Mouse (Mus musculus): Measurements from ENCODE around the gene Tmem184b. TPM values are rescaled to one million over a fixed set of nuclear protein-coding genes. Genes with fewer than 3 reads are reported as not detected.

The Tmem184b gene
- total and polyA plus RNA-seq, 2 experiments from 2014 or later: 30.1 to 75.7 TPM

DNA sequence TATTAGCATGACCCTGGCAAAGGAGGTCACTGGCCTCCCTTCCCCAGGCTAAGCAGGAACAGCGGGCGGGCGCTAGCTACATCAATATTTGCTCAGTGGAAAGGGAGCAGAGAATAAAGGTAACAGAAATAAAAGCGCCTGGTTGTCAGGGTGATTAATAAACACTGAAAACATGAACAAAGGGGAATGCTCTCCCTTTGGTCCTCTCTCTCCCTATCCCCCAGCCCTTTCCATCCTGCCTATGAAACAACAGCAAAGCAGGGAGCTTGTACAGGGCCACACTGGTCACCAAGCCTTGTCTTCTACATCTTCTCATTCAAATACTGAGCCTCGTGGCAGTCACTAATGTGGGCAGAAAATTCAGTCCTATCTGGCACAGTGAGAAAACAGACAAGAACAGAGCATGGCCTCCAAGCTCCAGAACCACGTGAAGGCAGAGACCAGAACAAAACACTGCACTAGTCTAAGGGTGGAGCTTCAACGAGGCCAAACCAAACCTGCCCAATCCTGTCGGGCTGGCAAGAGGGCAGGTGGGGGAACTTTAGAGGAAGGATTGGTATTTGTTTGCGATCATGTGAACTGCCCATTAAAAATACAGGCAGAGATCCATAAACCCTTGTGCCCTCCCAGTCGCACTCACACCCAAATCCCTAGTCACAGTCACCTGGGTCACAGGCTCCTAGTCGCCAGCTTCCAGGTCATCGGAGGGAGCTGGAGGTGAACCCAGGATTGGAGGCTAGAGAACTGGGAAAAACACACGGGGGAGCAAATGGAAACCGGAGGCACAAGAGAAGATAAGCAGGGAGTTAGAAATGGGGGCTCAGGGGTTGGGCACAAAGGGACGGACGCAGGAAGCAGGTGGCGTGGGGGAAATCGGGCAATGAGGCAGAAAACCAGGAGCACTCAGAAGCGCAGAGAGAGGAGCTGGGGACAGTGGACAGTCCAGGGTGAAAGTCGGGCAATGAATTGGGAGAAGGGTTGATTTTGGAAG, 76.1 kb downstream of the Tmem184b start:
- H3K36me3 ChIP-seq (ENCODE audit: insufficient read depth, low read length): no peaks in the 10 kb centered on the region
- 9% methylated on average over 20 of the region's 20 CpGs for WGBS
- peak overlapping the region; percentile 63 for H3K9ac ChIP-seq (replicated peaks; ENCODE audit: low read length, poor library complexity, severe bottlenecking)
- H3K4me1 ChIP-seq (ENCODE audit: insufficient read depth, low read length): 0 out of 2 replicates have a peak, but pooled peaks cover 6% of the 10 kb centered on the region
- DNase-seq (ENCODE audit: low spot score) (peak; percentile 65), ATAC-seq (ENCODE audit: low FRiP score) (peak; percentile 70)
- peak overlapping the region; percentile 92 for H3K27ac ChIP-seq (ENCODE audit: low read depth, low read length)
- peak overlapping the region; percentile 45 for H3K4me3 ChIP-seq (ENCODE audit: low read depth, low read length)
- peak overlapping the region; percentile 78 for H3K4me2 ChIP-seq (ENCODE audit: low read depth, low read length, poor library complexity, severe bottlenecking)
- H3K9me3 ChIP-seq (ENCODE audit: low read length): no peaks in the 10 kb centered on the region
- no peaks in the 10 kb centered on the region for H3K27me3 ChIP-seq (ENCODE audit: insufficient read depth, low read length)
- TF ChIP-seq CTCF (IDR thresholded peaks at IDR 0.05): no peak

DNA sequence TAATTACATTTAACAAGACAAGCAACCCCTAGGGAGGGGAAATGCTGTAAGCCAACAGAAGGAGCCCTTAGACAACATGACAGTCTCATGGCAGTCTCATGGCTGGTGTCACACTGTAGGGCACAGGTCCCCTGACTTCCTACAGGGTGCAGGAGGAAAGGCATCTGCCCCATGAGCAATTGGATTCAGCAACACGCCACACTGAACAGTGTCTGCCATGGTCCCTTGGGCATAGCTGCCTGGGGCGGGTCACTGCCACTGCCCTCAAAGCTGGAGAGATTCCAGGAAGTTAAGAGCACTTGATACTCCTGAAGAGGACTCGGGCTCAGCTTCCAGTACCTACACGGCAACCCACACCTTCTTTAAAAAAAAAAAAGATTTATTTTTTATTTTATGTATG, 77.1 kb downstream of the Tmem184b start:
- ATAC-seq (ENCODE audit: low FRiP score) (no peak), DNase-seq (ENCODE audit: low spot score) (no peak)
- Histone ChIP-seq H3K4me1 (ENCODE audit: insufficient read depth, low read length) (0 out of 2 replicates have a peak, but pooled peaks cover 6% of the 10 kb centered on the region), H3K9me3 (ENCODE audit: low read length) (no peaks in the 10 kb centered on the region), H3K4me2 (ENCODE audit: low read depth, low read length, poor library complexity, severe bottlenecking) (no peak overlapping the region), H3K27me3 (ENCODE audit: insufficient read depth, low read length) (no peaks in the 10 kb centered on the region), H3K9ac (replicated peaks; ENCODE audit: low read length, poor library complexity, severe bottlenecking) (no peak overlapping the region), H3K27ac (ENCODE audit: low read depth, low read length) (peak overlapping the region; percentile 92; the same call in 1 of the 2 replicates), H3K36me3 (ENCODE audit: insufficient read depth, low read length) (no peaks in the 10 kb centered on the region), H3K4me3 (ENCODE audit: low read depth, low read length) (no peak overlapping the region)
- WGBS: 76% methylated on average over 4 of the region's 4 CpGs
- no peak for TF ChIP-seq CTCF (IDR thresholded peaks at IDR 0.05)

DNA sequence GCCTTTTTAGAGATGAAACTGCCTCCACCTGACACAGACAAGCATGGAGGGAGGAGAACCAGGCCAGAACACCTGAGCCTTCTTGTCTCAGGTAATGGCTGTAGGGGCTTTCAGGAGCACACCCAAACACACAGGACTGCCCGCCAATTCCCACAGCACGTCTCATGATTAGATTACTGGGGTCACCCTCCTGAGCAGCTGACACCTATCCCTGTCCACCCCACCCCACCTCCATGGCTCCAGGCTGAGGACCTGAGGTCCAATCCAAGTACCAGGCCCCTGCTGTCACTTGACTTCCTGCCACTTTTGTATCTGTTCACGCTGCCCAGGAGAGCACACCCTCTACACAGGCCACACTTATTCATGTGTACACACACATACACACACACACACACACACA, 77.6 kb downstream of the Tmem184b start:
- Histone ChIP-seq H3K9ac (replicated peaks; ENCODE audit: low read length, poor library complexity, severe bottlenecking) (no peak overlapping the region), H3K4me2 (ENCODE audit: low read depth, low read length, poor library complexity, severe bottlenecking) (no peak overlapping the region), H3K27me3 (ENCODE audit: insufficient read depth, low read length) (no peaks in the 10 kb centered on the region), H3K27ac (ENCODE audit: low read depth, low read length) (no peak overlapping the region), H3K4me3 (ENCODE audit: low read depth, low read length) (no peak overlapping the region), H3K36me3 (ENCODE audit: insufficient read depth, low read length) (no peaks in the 10 kb centered on the region), H3K9me3 (ENCODE audit: low read length) (no peaks in the 10 kb centered on the region), H3K4me1 (ENCODE audit: insufficient read depth, low read length) (0 out of 2 replicates have a peak, but pooled peaks cover 6% of the 10 kb centered on the region)
- no peak for TF ChIP-seq CTCF (IDR thresholded peaks at IDR 0.05)
- whole genome bisulfite sequencing: 80% methylated on average over 3 of the region's 3 CpGs
- DNase-seq (ENCODE audit: low spot score): no peak
- ATAC-seq (ENCODE audit: low FRiP score): no peak

DNA sequence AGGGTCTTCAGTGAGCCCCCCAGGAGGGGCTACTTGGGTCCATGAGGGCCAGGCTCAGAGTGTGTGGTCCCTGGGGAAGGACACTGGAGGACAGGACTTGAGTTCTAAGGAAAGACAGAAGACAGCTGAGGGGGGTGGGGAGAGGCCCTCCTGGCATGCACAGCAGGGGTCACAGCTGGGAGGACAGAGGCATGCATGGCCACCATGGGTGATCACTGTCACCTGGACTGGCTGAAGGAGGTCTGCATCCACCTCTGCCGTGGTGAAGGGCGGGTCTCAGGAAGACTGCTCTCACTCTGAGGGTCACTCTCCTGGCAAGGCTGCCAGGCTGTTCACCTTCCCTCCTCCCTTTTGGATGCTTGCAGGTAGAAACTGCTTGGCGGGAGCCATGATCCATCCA, 79.0 kb downstream of the Tmem184b start:
- ATAC-seq (ENCODE audit: low FRiP score) (no peak), DNase-seq (ENCODE audit: low spot score) (no peak)
- H3K36me3 ChIP-seq (ENCODE audit: insufficient read depth, low read length): no peaks in the 10 kb centered on the region
- TF ChIP-seq CTCF (IDR thresholded peaks at IDR 0.05): no peak
- 98% methylated on average over 3 of the region's 3 CpGs for WGBS
- H3K4me3 ChIP-seq (ENCODE audit: low read depth, low read length): no peak overlapping the region
- 0 out of 2 replicates have a peak, but pooled peaks cover 6% of the 10 kb centered on the region for H3K4me1 ChIP-seq (ENCODE audit: insufficient read depth, low read length)
- no peak overlapping the region for H3K9ac ChIP-seq (replicated peaks; ENCODE audit: low read length, poor library complexity, severe bottlenecking)
- no peak overlapping the region for H3K4me2 ChIP-seq (ENCODE audit: low read depth, low read length, poor library complexity, severe bottlenecking)
- H3K27me3 ChIP-seq (ENCODE audit: insufficient read depth, low read length): no peaks in the 10 kb centered on the region
- no peaks in the 10 kb centered on the region for H3K9me3 ChIP-seq (ENCODE audit: low read length)
- no peak overlapping the region for H3K27ac ChIP-seq (ENCODE audit: low read depth, low read length)

DNA sequence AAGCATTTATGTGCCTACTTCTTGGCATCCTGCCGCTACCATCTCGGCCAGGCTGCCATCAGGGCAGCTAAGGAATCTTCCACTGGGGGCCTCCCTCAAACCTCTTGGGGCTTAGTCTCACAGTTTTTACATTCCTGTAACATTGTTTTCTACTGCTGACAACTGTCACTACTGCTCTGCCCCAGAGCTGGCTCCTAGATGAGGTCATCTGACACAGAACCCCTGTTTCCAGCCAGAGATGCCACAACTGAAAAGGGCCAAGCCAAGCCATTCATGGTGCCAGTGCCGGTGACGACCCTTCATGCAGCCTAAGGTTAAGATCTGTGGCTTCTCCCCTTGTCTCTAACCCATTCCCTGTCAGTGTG, 79.6 kb downstream of the Tmem184b start:
- H3K4me2 ChIP-seq (ENCODE audit: low read depth, low read length, poor library complexity, severe bottlenecking): no peak overlapping the region
- ATAC-seq (ENCODE audit: low FRiP score): no peak
- no peak overlapping the region for H3K27ac ChIP-seq (ENCODE audit: low read depth, low read length)
- 77% methylated on average over 4 of the region's 4 CpGs for WGBS
- H3K27me3 ChIP-seq (ENCODE audit: insufficient read depth, low read length): no peaks in the 10 kb centered on the region
- no peaks in the 10 kb centered on the region for H3K36me3 ChIP-seq (ENCODE audit: insufficient read depth, low read length)
- H3K4me3 ChIP-seq (ENCODE audit: low read depth, low read length): no peak overlapping the region
- no peaks in the 10 kb centered on the region for H3K9me3 ChIP-seq (ENCODE audit: low read length)
- 0 out of 2 replicates have a peak, but pooled peaks cover 6% of the 10 kb centered on the region for H3K4me1 ChIP-seq (ENCODE audit: insufficient read depth, low read length)
- no peak for TF ChIP-seq CTCF (IDR thresholded peaks at IDR 0.05)
- no peak for DNase-seq (ENCODE audit: low spot score)
- no peak overlapping the region for H3K9ac ChIP-seq (replicated peaks; ENCODE audit: low read length, poor library complexity, severe bottlenecking)
